Mouse (Mus musculus) limb, embryonic 14.5 days (tissue): ENCODE data around the gene Acp4. TPM values are rescaled to one million over a fixed set of nuclear protein-coding genes. Genes with fewer than 3 reads are reported as not detected.
"Not testable (repeated sequence)": the region's sequence is repeated elsewhere in the genome, so short reads cannot be mapped to it uniquely, and the experiment has no call there.

ENCODE experiments used
- ATAC-seq: fragments of 200-750 bp; cut with Nextera tagmentation; 2 replicates; pipeline ENCODE4 v1.8.0; 2017; ENCODE audit warnings: low read depth, moderate number of reproducible peaks, moderate TSS enrichment; ENCODE audit not compliant: low FRiP score
- DNase-seq: peaks from one replicate; pipeline ENCODE4 v3.0.0-alpha.2; 2015; ENCODE audit warnings: low spot score
- H3K27ac ChIP-seq: fragments of 300-500 bp; sonication (generic); replicated peaks from 2 replicates; pipeline ENCODE4 v1.5.1; 2014; ENCODE audit warnings: low read depth, mild to moderate bottlenecking, low read length, moderate library complexity, mixed read lengths
- H3K27me3 ChIP-seq: fragments of 300-500 bp; sonication (generic); 2 replicates; pipeline ENCODE4 v1.6.1; 2014; ENCODE audit warnings: low read length, mixed read lengths; ENCODE audit not compliant: control insufficient read depth, insufficient read depth
- H3K36me3 ChIP-seq: fragments of 300-500 bp; sonication (generic); 2 replicates; pipeline ENCODE4 v1.6.1; 2014; ENCODE audit warnings: mild to moderate bottlenecking, low read length, moderate library complexity, mixed read lengths; ENCODE audit not compliant: control insufficient read depth, insufficient read depth
- H3K4me1 ChIP-seq: fragments of 300-500 bp; sonication (generic); 2 replicates; pipeline ENCODE4 v1.6.1; 2014; ENCODE audit warnings: antibody characterized with exemption, low read length, mixed read lengths; ENCODE audit not compliant: control insufficient read depth, insufficient read depth
- H3K4me2 ChIP-seq: fragments of 300-500 bp; sonication (generic); replicated peaks from 2 replicates; pipeline ENCODE4 v1.6.1; 2014; ENCODE audit warnings: low read depth, mild to moderate bottlenecking, low read length, moderate library complexity; ENCODE audit not compliant: severe bottlenecking
- H3K4me3 ChIP-seq: fragments of 300-500 bp; sonication (generic); replicated peaks from 2 replicates; pipeline ENCODE4 v1.5.1; 2014; ENCODE audit warnings: low read length
- H3K9ac ChIP-seq: fragments of 300-500 bp; sonication (generic); 2 replicates; pipeline ENCODE4 v1.6.1; 2014; ENCODE audit warnings: mild to moderate bottlenecking, low read depth, low read length, moderate library complexity; ENCODE audit not compliant: severe bottlenecking
- H3K9me3 ChIP-seq: fragments of 300-500 bp; sonication (generic); 2 replicates; pipeline ENCODE4 v1.6.1; 2016; ENCODE audit warnings: low read length; ENCODE audit not compliant: control insufficient read depth
- POLR2A ChIP-seq: fragments of 200-500 bp; IDR thresholded peaks from 2 replicates; pipeline ENCODE4 v1.8.0; 2012; ENCODE audit warnings: inconsistent platforms, mild to moderate bottlenecking, moderate library complexity, borderline replicate concordance; ENCODE audit not compliant: insufficient read depth, insufficient read length; ENCODE audit errors: extremely low read depth
- WGBS: fragments of 180-500 bp; shearing (Covaris S2); extraction: QIAGEN DNeasy Blood & Tissue Kit; methylation state at CpG from one replicate; pipeline ENCODE4 v1.1.7; 2014; 5-methylcytosine and 5-hydroxymethylcytosine counted together
- polyA plus RNA-seq, 2 experiments: library from polyadenylated mRNA; depleted of rRNA in 1 of 2; stranded (reverse) in 1 of 2; unstranded in 1 of 2; fragments of >200 nt; fragmentation: Nextera tagmentation in 1 of 2; extraction: Ambion mirVana in 1 of 2; gene quantifications; 2 replicates each; pipeline versions ENCODE4 v1.2.1 to v1.2.3; 2012 to 2014

Acp4 gene
- polyA plus RNA-seq, 2 experiments: 0.11 to 0.25 TPM

DNA sequence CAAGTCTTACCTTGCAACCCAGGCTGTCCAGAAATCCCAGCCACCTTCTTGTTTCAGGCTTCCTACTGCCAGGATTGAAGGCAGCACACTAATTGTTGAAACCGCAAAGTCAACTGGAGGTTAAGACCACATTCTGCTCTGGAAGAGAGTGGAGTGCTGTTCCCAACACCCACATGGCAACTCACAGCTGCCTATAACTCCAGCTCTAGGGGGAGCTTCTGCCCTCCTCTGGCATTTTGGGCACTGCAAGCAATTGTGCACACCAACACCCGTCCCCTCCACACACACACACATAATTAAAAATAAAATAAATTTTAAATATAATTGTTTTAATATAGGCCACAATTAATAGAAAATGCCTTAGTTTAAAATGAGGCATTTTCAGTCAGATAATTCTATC lies 16.0 kb downstream of the Acp4 start:
- Histone ChIP-seq H3K4me3 (no peak overlapping the region), H3K36me3 (no peaks in the 10 kb centered on the region), H3K4me1 (peaks cover 6% of the 10 kb centered on the region; the same call in 1 of the 2 replicates), H3K27me3 (no peaks in the 10 kb centered on the region), H3K9ac (no peak overlapping the region), H3K9me3 (no peaks in the 10 kb centered on the region), H3K4me2 (no peak overlapping the region), H3K27ac (no peak overlapping the region)
- no peak for ATAC-seq
- DNase-seq: no peak
- 49% methylated on average over 2 of the region's 2 CpGs for WGBS
- no peak for TF ChIP-seq POLR2A

DNA sequence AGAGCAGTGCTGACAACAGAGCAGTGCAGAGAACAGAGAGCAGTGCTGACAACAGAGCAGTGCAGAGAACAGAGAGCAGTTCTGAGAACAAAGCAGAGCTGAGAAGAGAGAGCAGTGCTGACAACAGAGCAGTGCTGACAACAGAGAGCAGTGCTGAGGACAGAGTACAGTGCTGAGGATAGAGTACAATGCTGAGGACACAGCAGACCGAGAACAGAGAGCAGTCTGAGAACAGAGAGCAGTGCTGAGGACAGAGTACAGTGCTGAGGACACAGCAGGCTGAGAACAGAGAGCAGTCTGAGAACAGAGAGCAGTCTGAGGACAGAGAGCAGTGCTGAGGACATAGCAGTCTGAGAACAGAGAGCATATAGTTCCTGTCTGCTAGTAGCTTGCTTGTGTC lies 16.5 kb downstream of the Acp4 start:
- DNase-seq (no peak), ATAC-seq (no peak)
- no peak overlapping the region for H3K4me2 ChIP-seq
- H3K9ac ChIP-seq: no peak overlapping the region
- H3K27me3 ChIP-seq: no peaks in the 10 kb centered on the region
- 45% methylated on average over 1 of the region's 1 CpGs for WGBS
- TF ChIP-seq POLR2A: no peak
- H3K27ac ChIP-seq: no peak overlapping the region
- no peaks in the 10 kb centered on the region for H3K36me3 ChIP-seq
- no peaks in the 10 kb centered on the region for H3K9me3 ChIP-seq
- no peak overlapping the region for H3K4me3 ChIP-seq
- peaks cover 6% of the 10 kb centered on the region; the same call in 1 of the 2 replicates for H3K4me1 ChIP-seq

DNA sequence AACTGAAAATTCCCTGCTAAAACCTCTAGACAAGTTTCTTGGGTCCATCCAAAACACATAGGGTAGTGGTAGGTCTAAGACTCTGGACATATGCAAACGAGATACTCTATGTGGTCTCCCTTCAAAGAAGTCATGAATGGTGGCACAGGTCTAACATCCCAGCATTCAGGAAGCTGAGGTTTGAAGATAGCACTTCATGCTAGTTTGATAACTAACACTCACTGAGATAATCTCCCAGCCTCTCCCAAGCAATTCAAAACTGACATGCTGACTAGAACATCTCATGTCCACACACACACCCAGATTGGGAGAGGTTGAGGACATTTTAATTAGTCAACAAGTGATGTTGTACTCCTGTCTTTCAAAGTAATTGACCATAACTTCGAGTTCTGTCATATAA lies 17.3 kb downstream of the Acp4 start:
- Histone ChIP-seq H3K4me2 (no peak overlapping the region), H3K9ac (no peak overlapping the region), H3K9me3 (no peaks in the 10 kb centered on the region), H3K27me3 (no peaks in the 10 kb centered on the region), H3K27ac (no peak overlapping the region), H3K4me3 (no peak overlapping the region), H3K4me1 (no peaks in the 10 kb centered on the region), H3K36me3 (no peaks in the 10 kb centered on the region)
- 46% methylated on average over 2 of the region's 2 CpGs for WGBS
- TF ChIP-seq POLR2A: no peak
- ATAC-seq (no peak), DNase-seq (no peak)

DNA sequence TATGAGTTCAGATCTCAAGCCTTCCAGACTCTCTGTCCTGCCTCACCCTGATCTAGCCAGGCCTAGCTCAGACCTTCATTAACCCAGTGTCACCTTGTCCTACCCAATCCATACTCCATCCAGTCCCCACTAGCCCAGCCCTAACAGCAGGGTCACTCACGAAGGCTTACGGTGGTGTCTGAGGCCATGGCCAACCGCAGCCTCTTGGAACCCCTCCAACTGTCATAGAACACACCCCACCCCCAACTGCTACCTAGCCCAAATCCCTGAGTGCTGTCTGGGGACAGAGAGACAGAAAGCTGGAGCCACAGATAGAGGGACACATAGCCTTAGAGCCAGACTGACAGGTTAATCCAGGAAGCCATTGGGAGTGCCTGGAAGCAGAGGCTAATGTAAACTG lies 21.3 kb downstream of the Acp4 start, which contains the start of gene Gm36864:
Gene Gm36864 (plus strand): TSS at position 269 of the 400 bp plus-strand sequence.
- Histone ChIP-seq H3K4me3 (no peak within 1 kb of the TSS), H3K36me3 (no peaks in the 10 kb centered on the region), H3K9ac (no peak within 1 kb of the TSS), H3K4me2 (no peak within 1 kb of the TSS), H3K27me3 (no peaks in the 10 kb centered on the region), H3K9me3 (no peaks in the 10 kb centered on the region), H3K4me1 (no peaks in the 10 kb centered on the region), H3K27ac (no peak within 1 kb of the TSS)
- ATAC-seq (no peak), DNase-seq (no peak)
- no peak for TF ChIP-seq POLR2A
- 89% methylated on average over 3 of the region's 3 CpGs for WGBS

DNA sequence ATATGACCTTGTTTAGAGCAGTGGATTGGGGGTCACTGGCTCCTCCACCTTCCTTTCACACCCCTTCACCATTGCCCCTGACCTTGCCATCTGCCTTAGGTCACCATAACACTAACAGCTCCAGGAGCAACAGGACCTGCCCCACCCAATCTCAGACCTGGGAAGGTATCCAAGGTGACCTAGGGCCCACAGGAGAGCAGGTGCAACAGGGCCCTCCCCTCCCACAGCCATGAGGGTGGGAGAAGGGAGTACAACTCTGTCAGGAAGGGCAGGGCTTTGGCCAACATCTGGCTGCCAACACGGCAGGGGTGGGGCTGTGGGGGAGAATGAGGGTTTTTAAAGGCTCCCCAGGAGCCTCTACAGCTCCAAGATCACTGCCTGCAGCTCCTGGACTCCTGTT lies 32.1 kb downstream of the Acp4 start, which contains the start of gene Klk1:
Gene Klk1 (plus strand): TSS at position 285 of the 400 bp plus-strand sequence.
- no peaks in the 10 kb centered on the region for H3K4me1 ChIP-seq
- no peak within 1 kb of the TSS for H3K27ac ChIP-seq
- 50% methylated on average over 1 of the region's 1 CpGs for WGBS
- no peak within 1 kb of the TSS for H3K9ac ChIP-seq
- H3K27me3 ChIP-seq: no peaks in the 10 kb centered on the region
- no peak within 1 kb of the TSS for H3K4me2 ChIP-seq
- no peak for ATAC-seq
- TF ChIP-seq POLR2A: no peak
- no peak within 1 kb of the TSS for H3K4me3 ChIP-seq
- DNase-seq: no peak
- H3K36me3 ChIP-seq: no peaks in the 10 kb centered on the region
- H3K9me3 ChIP-seq: no peaks in the 10 kb centered on the region

DNA sequence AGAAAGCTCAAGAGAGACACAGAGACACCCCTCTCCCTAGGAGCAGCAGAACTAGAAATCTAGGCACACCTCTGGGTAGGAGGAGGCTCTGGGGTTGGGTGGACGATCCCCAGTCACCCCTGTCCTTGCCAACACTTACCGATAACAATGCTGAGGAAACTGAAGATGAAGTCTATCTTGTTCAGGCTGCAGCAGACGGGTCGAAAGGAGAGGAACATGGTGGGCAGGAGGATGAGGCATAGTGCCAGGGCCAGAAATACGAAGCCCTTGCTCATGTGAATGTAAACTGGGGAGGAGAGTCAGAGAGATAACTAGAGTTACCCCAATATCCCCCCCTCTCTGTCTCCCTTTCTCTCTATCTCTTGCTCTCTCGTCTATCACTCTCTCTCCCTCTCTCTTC lies 34.8 kb downstream of the Acp4 start:
- H3K36me3 ChIP-seq, DNase-seq, H3K27me3 ChIP-seq, H3K27ac ChIP-seq, H3K4me1 ChIP-seq, ATAC-seq, H3K4me2 ChIP-seq, H3K9ac ChIP-seq, H3K9me3 ChIP-seq, H3K4me3 ChIP-seq: not testable (repeated sequence)
- 78% methylated on average over 6 of the region's 6 CpGs for WGBS

DNA sequence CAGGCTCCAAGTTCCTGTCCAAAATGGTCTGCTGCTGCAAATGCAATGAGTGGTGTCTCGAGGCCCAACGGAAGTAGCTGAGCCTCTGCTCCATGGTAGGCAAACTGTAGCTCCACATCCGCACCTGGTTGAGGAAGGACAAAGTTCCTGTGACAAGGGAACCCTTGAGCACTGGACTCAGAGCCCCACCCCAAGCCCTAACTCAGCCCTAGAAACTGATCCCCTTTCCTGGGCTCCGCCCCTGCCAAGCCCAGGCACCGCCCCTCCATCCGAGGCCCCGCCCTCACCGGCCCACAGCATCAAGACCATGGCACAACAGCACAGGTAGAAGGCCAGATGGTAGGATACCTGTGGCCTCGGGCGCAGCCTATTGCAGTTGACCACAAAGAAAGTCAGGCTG lies 35.6 kb downstream of the Acp4 start:
- H3K27me3 ChIP-seq, H3K4me2 ChIP-seq, DNase-seq, H3K27ac ChIP-seq, ATAC-seq, H3K9ac ChIP-seq, H3K9me3 ChIP-seq, H3K36me3 ChIP-seq, H3K4me1 ChIP-seq, H3K4me3 ChIP-seq: not testable (repeated sequence)
- WGBS: 75% methylated on average over 8 of the region's 10 CpGs
